8 mouse cellular contexts compared by ENCODE assay signal in the genomic region with DNA sequence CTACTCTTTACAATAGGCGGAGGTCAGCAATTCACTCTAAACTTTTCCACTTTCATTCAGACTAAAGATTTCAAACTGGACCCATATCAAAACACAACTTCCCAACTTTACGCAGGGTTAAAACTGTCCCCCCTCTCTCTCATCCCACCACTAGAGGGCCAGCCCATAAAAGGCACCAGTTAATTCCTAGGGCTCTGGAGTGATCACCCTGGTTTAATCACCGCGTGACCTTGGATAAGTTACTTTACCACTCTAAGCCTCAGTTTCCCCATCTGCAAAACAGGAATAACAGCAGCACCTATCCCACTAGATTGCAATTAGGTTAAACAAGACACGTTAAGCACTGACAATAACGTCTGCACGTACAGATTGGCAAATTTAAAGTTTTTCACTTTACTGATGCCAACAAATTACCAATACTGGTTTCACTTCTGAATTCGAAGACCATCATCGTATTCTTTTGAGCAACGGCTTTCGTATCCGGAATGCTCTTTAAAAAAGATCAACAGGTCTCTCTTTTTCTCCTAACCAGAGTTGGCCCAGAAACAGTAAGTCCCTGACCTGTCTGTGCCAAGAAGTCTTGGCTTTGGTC. TPM values are rescaled to one million over a fixed set of nuclear protein-coding genes. Genes with fewer than 3 reads are reported as not detected.
DNase-seq lines count a peak whose midpoint lies in the region; ATAC-seq lines count a peak whose summit lies in the region.

No protein-coding gene starts in this region.

- peak overlapping the region; percentile 95 for H3K27ac ChIP-seq in limb, embryonic 13.5 days
- peak overlapping the region; percentile 93; the same call in 1 of the 2 replicates for H3K27ac ChIP-seq in midbrain, embryonic 13.5 days
- H3K27ac ChIP-seq in stomach, embryonic 14.5 days (ENCODE audit: low read length), result peak overlapping the region; percentile 95

- H3K4me3 ChIP-seq in limb, embryonic 13.5 days, result peak overlapping the region; percentile 95
- peak overlapping the region; percentile 93 for H3K4me3 ChIP-seq in midbrain, embryonic 13.5 days (replicated peaks)
- H3K4me3 ChIP-seq in stomach, embryonic 14.5 days (ENCODE audit: low read depth, low read length), result peak overlapping the region; percentile 68

- H3K4me2 ChIP-seq in limb, embryonic 13.5 days (replicated peaks), result peak overlapping the region; percentile 84
- peak overlapping the region; percentile 89 for H3K4me2 ChIP-seq in midbrain, embryonic 13.5 days (replicated peaks)
- H3K4me2 ChIP-seq in stomach, embryonic 14.5 days (replicated peaks; ENCODE audit: low read depth, low read length), result peak overlapping the region; percentile 73

- 7% methylated on average over 12 of the region's 12 CpGs for WGBS in limb, embryonic 13.5 days
- 8% methylated on average over 12 of the region's 12 CpGs for WGBS in midbrain, embryonic 13.5 days
- 7% methylated on average over 12 of the region's 12 CpGs for WGBS in stomach, embryonic 14.5 days

- H3K9me3 ChIP-seq in limb, embryonic 13.5 days, result no peaks in the 10 kb centered on the region
- H3K9me3 ChIP-seq in midbrain, embryonic 13.5 days, result no peaks in the 10 kb centered on the region
- no peaks in the 10 kb centered on the region for H3K9me3 ChIP-seq in stomach, embryonic 14.5 days (ENCODE audit: control insufficient read depth, low read depth, low read length)

- peaks cover 21% of the 10 kb centered on the region for H3K36me3 ChIP-seq in limb, embryonic 13.5 days
- H3K36me3 ChIP-seq in midbrain, embryonic 13.5 days, result peaks cover 13% of the 10 kb centered on the region
- peaks cover 9% of the 10 kb centered on the region for H3K36me3 ChIP-seq in stomach, embryonic 14.5 days (ENCODE audit: control insufficient read depth, insufficient read depth, low read length)

- peaks cover 16% of the 10 kb centered on the region for H3K4me1 ChIP-seq in limb, embryonic 13.5 days
- H3K4me1 ChIP-seq in midbrain, embryonic 13.5 days (replicated peaks), result peaks cover 20% of the 10 kb centered on the region
- H3K4me1 ChIP-seq in stomach, embryonic 14.5 days (ENCODE audit: control insufficient read depth, insufficient read depth, low read length), result peaks cover 9% of the 10 kb centered on the region; the same call in 1 of the 2 replicates

- no peak for ATAC-seq in limb, embryonic 13.5 days (ENCODE audit: low FRiP score, low read depth)
- ATAC-seq in midbrain, embryonic 13.5 days, result peak; percentile 19; the same call in 1 of the 2 replicates
- ATAC-seq in stomach, embryonic 14.5 days (ENCODE audit: insufficient number of reproducible peaks, insufficient read depth, low FRiP score, low read depth), result 0 out of 2 replicates have a peak, but pooled peaks have one; percentile 48

- H3K9ac ChIP-seq in limb, embryonic 13.5 days, result peak overlapping the region; percentile 96
- H3K9ac ChIP-seq in midbrain, embryonic 13.5 days (replicated peaks), result peak overlapping the region; percentile 93
- peak overlapping the region; percentile 86 for H3K9ac ChIP-seq in stomach, embryonic 14.5 days (replicated peaks; ENCODE audit: low read depth, low read length)

- H3K27me3 ChIP-seq in limb, embryonic 13.5 days, result no peaks in the 10 kb centered on the region
- no peaks in the 10 kb centered on the region for H3K27me3 ChIP-seq in midbrain, embryonic 13.5 days
- no peaks in the 10 kb centered on the region for H3K27me3 ChIP-seq in stomach, embryonic 14.5 days (ENCODE audit: control insufficient read depth, insufficient read depth, low read length)

- peak; percentile 75 for DNase-seq in 416B (ENCODE audit: low read depth)
- peak; percentile 59 for DNase-seq in Muller cell, postnatal 12 days (ENCODE audit: inconsistent ontology term)
- DNase-seq in cerebellum, postnatal 10 days, result peak; percentile 69 to 71
- DNase-seq in gastrocnemius, adult 8-10 months (ENCODE audit: low spot score in 2 of 2), result peak; percentile 12 to 17
- peak; percentile 81 for DNase-seq in induced T-regulatory cell, adult 2 months (ENCODE audit: low read depth)

RNA-seq across cellular contexts. Expression of gene Kpna6, which starts 1.0 kb away (rescaled TPM):
- 10 to 100 TPM; 69.1 to 77.9 (median 76.0) TPM for total RNA-seq in gastrocnemius, adult 8-10 months (2022)
- polyA plus RNA-seq in limb, embryonic 13.5 days (2015; fragmentation: Nextera tagmentation; extraction: Ambion mirVana), result 15.0 and 17.4 TPM in 2 replicates
- polyA plus RNA-seq in midbrain, embryonic 13.5 days (2015; fragmentation: Nextera tagmentation; extraction: Ambion mirVana), result 13.7 and 16.9 TPM in 2 replicates
- 12.0 and 14.4 TPM in 2 replicates for polyA plus RNA-seq in stomach, embryonic 14.5 days (2014; fragmentation: Nextera tagmentation; extraction: Ambion mirVana)

RNA-seq across cellular contexts. Expression of gene Tmem39b, which starts 25.1 kb away (rescaled TPM):
- total RNA-seq in gastrocnemius, adult 8-10 months (2022), result 1 to 10 TPM; 1.8 to 4.9 (median 3.3) TPM
- polyA plus RNA-seq in limb, embryonic 13.5 days (2015; fragmentation: Nextera tagmentation; extraction: Ambion mirVana), result 14.4 and 16.1 TPM in 2 replicates
- polyA plus RNA-seq in midbrain, embryonic 13.5 days (2015; fragmentation: Nextera tagmentation; extraction: Ambion mirVana), result 20.3 and 24.0 TPM in 2 replicates
- polyA plus RNA-seq in stomach, embryonic 14.5 days (2014; fragmentation: Nextera tagmentation; extraction: Ambion mirVana), result 27.6 and 27.7 TPM in 2 replicates

RNA-seq across cellular contexts. Expression of gene Txlna, which starts 30.7 kb away (rescaled TPM):
- total RNA-seq in gastrocnemius, adult 8-10 months (2022), result 10 to 100 TPM; 10.9 to 20.3 (median 15.6) TPM
- 97.5 and 102 TPM in 2 replicates for polyA plus RNA-seq in limb, embryonic 13.5 days (2015; fragmentation: Nextera tagmentation; extraction: Ambion mirVana)
- polyA plus RNA-seq in midbrain, embryonic 13.5 days (2015; fragmentation: Nextera tagmentation; extraction: Ambion mirVana), result 62.9 and 66.3 TPM in 2 replicates
- polyA plus RNA-seq in stomach, embryonic 14.5 days (2014; fragmentation: Nextera tagmentation; extraction: Ambion mirVana), result 91.9 and 94.4 TPM in 2 replicates

RNA-seq across cellular contexts. Expression of gene Ccdc28b, which starts 47.8 kb away (rescaled TPM):
- total RNA-seq in gastrocnemius, adult 8-10 months (2022), result 10 to 100 TPM; 27.9 to 33.0 (median 30.8) TPM
- 48.5 and 51.7 TPM in 2 replicates for polyA plus RNA-seq in limb, embryonic 13.5 days (2015; fragmentation: Nextera tagmentation; extraction: Ambion mirVana)
- 133 and 137 TPM in 2 replicates for polyA plus RNA-seq in midbrain, embryonic 13.5 days (2015; fragmentation: Nextera tagmentation; extraction: Ambion mirVana)
- 52.9 and 56.1 TPM in 2 replicates for polyA plus RNA-seq in stomach, embryonic 14.5 days (2014; fragmentation: Nextera tagmentation; extraction: Ambion mirVana)

RNA-seq across cellular contexts. Expression of gene Iqcc, which starts 52.7 kb away (rescaled TPM):
- total RNA-seq in gastrocnemius, adult 8-10 months (2022), result 10 to 100 TPM in 1 of 4 experiments, 1 to 10 TPM in 3; 7.3 to 11.4 (median 8.7) TPM
- polyA plus RNA-seq in limb, embryonic 13.5 days (2015; fragmentation: Nextera tagmentation; extraction: Ambion mirVana), result 28.6 and 30.2 TPM in 2 replicates
- 30.0 and 35.8 TPM in 2 replicates for polyA plus RNA-seq in midbrain, embryonic 13.5 days (2015; fragmentation: Nextera tagmentation; extraction: Ambion mirVana)
- 26.2 and 26.9 TPM in 2 replicates for polyA plus RNA-seq in stomach, embryonic 14.5 days (2014; fragmentation: Nextera tagmentation; extraction: Ambion mirVana)

Comparison
In these comparisons a context has a peak if more than half of its experiments do, and no peak if none do; other contexts are left out.
1. DNase-seq: peak in every context shown above with its lines; median percentile 81 in induced T-regulatory cell, adult 2 months; 75 in 416B; 70 in cerebellum, postnatal 10 days; 59 in Muller cell, postnatal 12 days; 14 in gastrocnemius, adult 8-10 months.